Mouse (Mus musculus) kidney, adult 2 months (tissue): ENCODE results near the gene Parp8.

Experiments used
- CTCF ChIP-seq: fragments of 200-500 bp; conservative IDR thresholded peaks from 2 replicates; pipeline ENCODE4 v1.5.1; 2011; ENCODE audit warnings: low read depth, mild to moderate bottlenecking, control low read depth, low read length, moderate library complexity, mixed read lengths; ENCODE audit not compliant: insufficient read depth, insufficient read length
- POLR2A ChIP-seq: fragments of 200-500 bp; IDR thresholded peaks from one replicate; pipeline ENCODE4 v1.6.1; 2011; ENCODE audit warnings: low read depth, low read length, control low read depth

DNA sequence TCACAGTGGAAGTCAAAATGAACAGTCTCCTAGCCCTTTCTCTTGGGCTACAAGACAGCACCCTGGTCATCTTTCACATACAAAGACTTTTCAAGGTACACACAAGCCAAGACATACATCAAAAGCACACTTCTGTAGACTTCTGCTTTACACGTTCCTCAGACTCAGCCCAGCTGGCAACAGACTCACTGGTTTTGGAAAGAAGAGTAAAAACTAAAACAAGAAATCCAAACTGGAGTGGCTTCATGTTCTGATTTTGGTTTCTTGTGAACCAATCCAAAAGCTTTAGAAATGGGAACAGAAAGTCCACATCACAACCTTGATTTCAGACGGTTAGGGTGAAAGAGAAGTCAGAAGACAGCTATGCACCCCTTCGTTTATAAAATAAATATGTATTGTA is 67.8 kb downstream of the Parp8 start:
- TF ChIP-seq CTCF (no peak), POLR2A (no peak)
